Mouse (Mus musculus): ENCODE results near the gene Irs2. TPM values are rescaled to one million over a fixed set of nuclear protein-coding genes. Genes with fewer than 3 reads are reported as not detected.

Irs2 gene
- polyA plus RNA-seq, 1 experiment: 31.2 TPM

DNA sequence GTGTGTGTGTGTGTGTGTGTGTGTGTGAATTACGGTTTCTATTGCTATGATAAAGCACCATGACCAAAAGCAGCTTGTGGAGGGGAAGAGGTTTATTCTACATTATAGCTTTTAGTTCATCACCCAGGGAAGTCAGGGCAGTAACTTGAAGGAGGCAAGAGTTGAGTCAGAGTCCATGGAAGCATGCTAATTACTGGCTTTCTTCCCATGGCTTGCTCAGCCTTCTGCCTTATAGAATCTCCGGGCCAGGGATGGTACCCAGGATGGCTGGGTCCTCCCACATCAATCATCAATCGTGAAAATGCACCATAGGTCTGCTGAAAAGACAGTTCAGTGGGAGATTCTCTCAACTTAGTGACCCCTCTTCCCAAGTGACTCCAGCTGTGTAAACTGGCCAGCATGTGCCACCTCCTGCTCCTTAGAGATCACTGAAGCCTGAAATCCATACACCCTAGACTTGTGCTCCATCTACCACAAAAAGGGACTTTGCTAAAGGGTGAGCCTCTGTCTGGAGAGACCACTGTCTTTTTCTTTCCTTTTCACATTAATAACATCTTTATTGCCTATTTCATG is 69.0 kb downstream of the Irs2 start:
- no peak overlapping the region for H3K27ac ChIP-seq (ENCODE audit: insufficient read depth, low read depth, low read length)
- H3K27me3 ChIP-seq (ENCODE audit: control insufficient read depth, insufficient read depth, low read length): no peaks in the 10 kb centered on the region
- no peak overlapping the region for H3K4me3 ChIP-seq (ENCODE audit: low read depth, low read length)
- peaks cover 7% of the 10 kb centered on the region; the same call in 1 of the 2 replicates for H3K4me1 ChIP-seq (ENCODE audit: control insufficient read depth, insufficient read depth, insufficient read length, low read length)
- H3K36me3 ChIP-seq (ENCODE audit: control insufficient read depth, insufficient read depth, low read length): no peaks in the 10 kb centered on the region
- TF ChIP-seq POLR2A (IDR thresholded peaks at IDR 0.05; ENCODE audit: low read depth, low read length) (no peak), CTCF (IDR thresholded peaks at IDR 0.05; ENCODE audit: extremely low read depth, insufficient read length, insufficient replicate concordance, low read depth, low read length) (no peak)
- WGBS: 79% methylated on average over 3 of the region's 3 CpGs

DNA sequence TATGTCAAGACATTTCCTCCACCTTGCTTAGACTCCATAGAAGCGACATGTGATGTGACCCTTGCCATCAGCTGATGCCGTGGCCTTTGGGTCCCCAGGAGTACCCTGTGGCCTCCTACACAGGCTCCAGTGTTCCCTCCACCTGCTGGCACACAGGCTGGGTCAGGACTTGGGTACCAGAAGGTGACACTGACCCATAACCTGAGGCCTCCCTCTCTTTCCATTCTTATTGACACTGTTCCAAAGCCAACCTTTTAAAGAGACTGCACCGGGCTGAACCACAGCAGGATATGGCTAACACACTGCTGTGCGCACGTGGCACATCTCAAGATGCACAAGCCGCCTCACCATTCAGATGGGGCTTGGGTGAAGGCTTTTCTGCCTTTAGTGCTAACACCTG is 70.0 kb downstream of the Irs2 start:
- 95% methylated on average over 6 of the region's 6 CpGs for WGBS
- no peak for TF ChIP-seq POLR2A (IDR thresholded peaks at IDR 0.05; ENCODE audit: low read depth, low read length)
- TF ChIP-seq CTCF (IDR thresholded peaks at IDR 0.05; ENCODE audit: extremely low read depth, insufficient read length, insufficient replicate concordance, low read depth, low read length): no peak

DNA sequence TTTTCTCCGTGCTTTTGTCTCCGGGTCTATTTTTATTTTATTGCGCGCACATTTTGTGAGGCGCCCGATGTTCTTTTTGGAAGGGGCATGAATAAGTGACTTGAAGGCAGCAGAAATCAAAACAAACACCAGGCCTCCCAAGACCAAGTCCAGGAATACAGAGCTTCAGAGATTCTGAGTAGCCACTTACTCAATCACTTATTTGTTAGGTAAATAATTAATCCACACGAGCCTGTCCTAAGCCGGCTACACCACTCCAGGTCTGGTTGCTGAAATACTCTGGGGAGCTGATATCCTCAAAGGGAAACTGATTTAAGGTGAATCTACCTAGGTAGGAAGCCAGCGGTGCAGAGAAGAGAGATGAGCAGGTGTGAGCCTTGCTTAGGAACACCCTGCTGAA is 71.6 kb downstream of the Irs2 start:
- 39% methylated on average over 9 of the region's 9 CpGs for WGBS
- Histone ChIP-seq H3K27ac (ENCODE audit: insufficient read depth, low read depth, low read length) (no peak overlapping the region), H3K36me3 (ENCODE audit: control insufficient read depth, insufficient read depth, low read length) (no peaks in the 10 kb centered on the region), H3K27me3 (ENCODE audit: control insufficient read depth, insufficient read depth, low read length) (no peaks in the 10 kb centered on the region), H3K4me1 (ENCODE audit: control insufficient read depth, insufficient read depth, insufficient read length, low read length) (peaks cover 7% of the 10 kb centered on the region; the same call in 1 of the 2 replicates), H3K4me3 (ENCODE audit: low read depth, low read length) (no peak overlapping the region)
- TF ChIP-seq CTCF (IDR thresholded peaks at IDR 0.05; ENCODE audit: extremely low read depth, insufficient read length, insufficient replicate concordance, low read depth, low read length) (no peak), POLR2A (IDR thresholded peaks at IDR 0.05; ENCODE audit: low read depth, low read length) (no peak)

More for the DNA sequence above, 70.0 kb downstream of the Irs2 start:
- no peaks in the 10 kb centered on the region for H3K27me3 ChIP-seq (ENCODE audit: control insufficient read depth, insufficient read depth, low read length)
- no peak overlapping the region for H3K27ac ChIP-seq (ENCODE audit: insufficient read depth, low read depth, low read length)
- H3K4me1 ChIP-seq (ENCODE audit: control insufficient read depth, insufficient read depth, insufficient read length, low read length): peaks cover 7% of the 10 kb centered on the region; the same call in 1 of the 2 replicates
- H3K36me3 ChIP-seq (ENCODE audit: control insufficient read depth, insufficient read depth, low read length): no peaks in the 10 kb centered on the region
- H3K4me3 ChIP-seq (ENCODE audit: low read depth, low read length): no peak overlapping the region

GRCm38 (mm10) chr8:10935231-10935630 is 73.0 kb downstream of the Irs2 start:
- 84% methylated on average over 8 of the region's 8 CpGs for WGBS
- Histone ChIP-seq H3K27me3 (ENCODE audit: control insufficient read depth, insufficient read depth, low read length) (no peaks in the 10 kb centered on the region), H3K4me3 (ENCODE audit: low read depth, low read length) (no peak overlapping the region), H3K36me3 (ENCODE audit: control insufficient read depth, insufficient read depth, low read length) (no peaks in the 10 kb centered on the region), H3K27ac (ENCODE audit: insufficient read depth, low read depth, low read length) (no peak overlapping the region), H3K4me1 (ENCODE audit: control insufficient read depth, insufficient read depth, insufficient read length, low read length) (peaks cover 7% of the 10 kb centered on the region; the same call in 1 of the 2 replicates)
- TF ChIP-seq CTCF (IDR thresholded peaks at IDR 0.05; ENCODE audit: extremely low read depth, insufficient read length, insufficient replicate concordance, low read depth, low read length): no peak
- no peak for TF ChIP-seq POLR2A (IDR thresholded peaks at IDR 0.05; ENCODE audit: low read depth, low read length)

All from small intestine, adult 2 months (tissue).